Mouse (Mus musculus) CD4-positive helper T cell, adult 2 months (primary cell): ENCODE results near the gene Ikzf3.

ENCODE experiments used
- DNase-seq: peaks from one replicate; pipeline ENCODE4 v3.0.0-alpha.2; 2012; ENCODE audit warnings: low read depth, missing footprints, low spot score

Gene Ikzf3

DNA sequence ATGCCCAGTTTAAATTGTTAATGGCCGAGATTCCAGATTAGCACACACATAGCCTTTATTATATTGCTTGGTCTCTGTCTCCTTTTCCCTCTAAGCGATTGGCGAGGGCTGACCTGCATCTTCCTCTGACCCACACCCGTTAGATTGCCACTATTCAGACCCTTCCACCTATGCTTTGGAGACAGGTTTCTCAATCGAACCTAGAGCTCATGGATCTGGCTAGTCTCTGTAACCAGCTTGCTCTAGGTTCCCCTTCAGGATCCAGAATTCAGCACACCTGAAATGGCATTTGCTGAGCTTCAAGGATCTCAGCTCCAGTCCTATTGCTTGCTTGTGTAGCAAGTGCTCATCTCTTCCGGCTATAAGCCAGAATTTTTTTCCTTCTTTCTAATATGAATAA lies 23.6 kb upstream of the Ikzf3 start:
- no peak for DNase-seq

DNA sequence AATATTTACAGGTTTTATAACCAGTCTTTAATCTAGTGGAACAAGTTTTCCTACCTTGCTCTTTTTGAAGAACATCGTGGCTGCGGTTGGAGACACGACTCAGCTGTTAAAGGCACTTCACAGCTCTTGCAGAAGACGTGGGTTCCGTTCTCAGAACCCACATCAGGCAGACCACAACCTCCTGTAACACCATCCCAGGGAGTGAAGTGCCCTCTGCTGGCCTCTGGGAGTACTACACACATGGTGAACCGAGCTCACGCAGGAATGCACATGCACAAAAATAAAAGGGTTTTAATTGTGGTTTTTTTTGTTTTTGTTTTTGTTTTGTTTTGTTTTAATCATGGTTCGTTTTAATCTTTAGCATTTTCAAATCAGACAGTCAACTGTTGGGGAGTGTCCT lies 22.5 kb upstream of the Ikzf3 start:
- DNase-seq, result peak; percentile 64

GRCm38 (mm10) chr11:98563921-98564414 lies 18.1 kb upstream of the Ikzf3 start:
- no peak for DNase-seq

DNA sequence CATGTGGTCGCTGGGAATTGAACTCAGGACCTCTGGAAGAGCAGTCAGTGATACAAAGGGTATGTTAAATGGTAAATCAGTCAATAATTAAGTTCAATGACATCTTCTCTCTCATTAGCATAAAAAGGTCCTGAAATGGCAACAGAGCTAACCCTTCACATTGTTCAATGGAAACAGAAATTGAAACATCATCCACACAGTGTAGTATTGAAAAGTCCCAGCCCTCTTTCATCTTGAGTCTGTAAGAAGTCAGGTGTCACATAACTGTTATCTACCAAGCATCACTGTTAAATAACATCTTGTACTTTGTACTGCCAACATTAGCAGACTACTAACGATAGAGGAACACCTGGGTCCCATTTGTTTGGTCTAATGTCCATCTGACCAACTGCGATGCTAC lies 17.2 kb upstream of the Ikzf3 start:
- DNase-seq, result peak; percentile 39

DNA sequence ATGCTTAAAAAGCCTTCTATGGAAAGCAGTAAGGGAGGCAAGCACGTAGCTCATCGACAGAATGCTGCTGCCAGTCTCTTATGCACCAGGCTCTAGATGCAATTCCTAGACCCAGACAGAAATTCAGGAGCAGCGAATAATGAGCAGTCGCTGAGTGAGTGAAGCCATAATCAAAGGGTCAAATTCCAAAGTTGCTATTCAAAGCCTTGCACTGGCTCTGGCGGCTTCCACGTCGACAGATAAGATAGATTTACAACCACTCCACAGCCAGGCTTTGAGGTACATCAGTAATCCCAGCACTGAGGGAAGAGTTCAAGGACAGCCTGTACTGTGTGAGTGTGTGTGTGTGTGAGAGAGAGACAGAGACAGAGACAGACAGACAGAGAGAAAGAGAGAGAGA lies 15.1 kb upstream of the Ikzf3 start:
- DNase-seq, result no peak

DNA sequence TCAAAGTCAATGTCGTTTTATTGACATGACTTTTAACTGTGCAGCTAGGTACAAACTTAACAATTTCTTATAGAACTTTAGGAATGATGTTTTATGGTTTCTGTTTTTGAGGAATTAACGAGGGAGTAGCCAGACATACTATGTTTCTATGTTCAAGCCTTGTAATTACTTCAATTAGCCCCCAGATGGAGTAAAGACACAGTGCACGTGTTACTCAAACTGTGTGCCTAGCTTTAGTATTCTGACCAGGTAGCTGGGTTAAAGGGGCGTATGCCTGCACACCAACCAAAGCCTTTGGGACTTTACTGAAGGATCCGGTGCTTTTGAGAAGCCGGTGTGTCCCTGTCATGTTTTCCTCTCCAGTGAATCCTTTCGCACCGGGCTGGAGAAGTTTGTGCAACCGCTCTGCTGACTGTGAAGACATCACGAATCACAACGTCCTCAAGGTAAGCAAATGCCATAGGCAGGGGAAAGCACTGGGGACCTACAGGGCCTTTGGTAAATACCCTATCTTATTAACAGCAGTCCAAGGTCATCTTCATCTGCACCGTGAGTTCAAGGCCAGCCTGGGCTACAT lies 9.4 kb upstream of the Ikzf3 start:
- peak; percentile 20 for DNase-seq

- no peak for DNase-seq
Measured at GRCm38 (mm10) chr11:98553966-98554365, 8.1 kb upstream of the Ikzf3 start.

DNA sequence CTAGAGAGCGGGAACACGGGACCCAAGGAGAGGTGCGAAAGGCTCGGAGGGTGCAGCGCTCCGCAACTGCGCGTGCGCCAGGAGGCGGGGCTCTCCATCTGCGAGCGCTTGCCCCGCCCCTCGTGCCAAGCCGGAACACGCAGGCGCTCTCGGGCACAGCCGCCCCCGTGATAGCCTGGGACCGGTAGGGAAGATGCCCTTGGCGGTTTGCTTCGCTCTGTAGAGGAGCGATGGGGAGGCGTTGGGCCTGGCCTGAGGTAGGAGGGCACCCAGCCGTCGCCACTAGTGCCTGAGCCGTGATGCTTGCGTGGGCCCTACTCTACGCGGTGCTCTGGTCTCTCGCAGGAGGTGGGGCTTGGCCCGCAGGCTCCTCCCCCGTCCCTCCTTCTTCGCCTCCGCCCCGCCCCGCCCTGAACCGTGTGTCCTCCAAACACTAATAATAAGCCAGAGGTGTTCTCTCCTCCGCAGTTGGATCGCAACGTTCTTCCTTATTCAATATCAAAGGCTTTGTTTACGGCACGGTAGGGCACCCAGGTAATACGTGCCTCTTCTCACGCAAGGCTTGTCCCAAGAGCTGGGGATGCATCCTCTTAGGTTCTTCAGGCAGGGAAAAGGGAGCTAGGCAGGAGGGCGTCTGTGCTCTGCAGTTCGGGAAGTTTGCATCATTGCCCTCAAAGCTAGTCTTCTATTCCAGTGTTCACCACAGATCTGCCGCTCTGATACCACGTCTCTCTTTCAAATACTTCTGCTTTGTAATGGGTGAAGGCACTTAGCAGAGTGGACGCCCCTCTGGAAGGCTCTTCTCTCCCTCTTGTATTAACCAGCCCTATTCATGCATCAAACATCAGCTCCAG lies 5.4 kb upstream of the Ikzf3 start, which contains the start of gene Zpbp2:
Gene Zpbp2 (plus strand): TSS at position 123 of the 854 bp plus-strand sequence.
- DNase-seq, result peak; percentile 98

DNA sequence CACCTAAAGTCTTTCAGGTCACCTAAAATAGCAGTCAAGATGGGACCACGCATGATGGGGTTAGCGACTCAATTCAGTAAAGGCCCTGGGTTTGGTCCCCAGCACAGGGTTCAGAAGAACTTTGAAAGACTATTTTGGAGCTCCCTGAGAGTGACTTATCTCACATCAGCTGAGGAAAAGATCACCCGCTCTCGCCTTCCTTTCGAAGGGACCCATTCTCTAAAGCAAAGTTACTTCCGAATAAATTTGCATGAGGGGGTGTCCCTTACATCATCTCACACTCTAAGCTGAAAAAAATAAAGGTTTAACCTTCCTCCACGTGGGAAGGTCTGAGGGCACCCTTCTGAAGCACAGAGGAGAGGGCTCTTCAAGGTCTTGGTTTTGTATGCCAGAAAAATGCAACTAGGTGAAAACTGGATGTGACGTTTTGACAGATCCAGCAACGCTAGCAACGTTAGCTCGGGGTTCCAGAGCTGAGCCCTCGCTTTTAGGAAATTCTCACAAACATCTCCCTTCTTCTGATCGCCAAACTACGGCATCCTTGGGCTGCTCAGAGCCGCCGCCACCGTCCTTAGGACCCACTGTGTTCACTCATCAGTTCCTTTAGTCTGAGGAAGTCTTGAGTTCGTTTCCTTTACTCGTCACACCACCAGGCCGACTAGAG lies 4.6 kb upstream of the Ikzf3 start:
- DNase-seq, result peak; percentile 89

DNA sequence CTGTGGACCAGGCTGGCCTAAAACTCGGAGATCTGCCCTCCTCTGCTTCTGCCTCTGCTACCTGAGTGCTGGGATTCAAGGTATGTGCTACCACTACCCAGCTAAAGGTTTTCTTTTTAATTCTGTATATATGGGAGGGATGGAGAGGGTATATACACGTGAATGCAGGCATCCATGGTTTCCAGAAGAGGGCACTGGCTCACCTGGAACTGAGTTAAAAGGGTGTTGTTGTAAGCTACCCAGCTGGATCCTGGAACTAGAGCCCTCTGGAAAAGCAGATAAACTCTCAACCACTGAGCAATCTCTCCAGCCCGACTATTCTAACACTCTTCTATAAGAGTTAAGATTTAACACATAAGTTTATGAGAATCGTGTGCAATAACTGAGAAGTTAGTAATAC lies 3.5 kb upstream of the Ikzf3 start:
- DNase-seq, result no peak

- no peak for DNase-seq
Measured at GRCm38 (mm10) chr11:98547308-98547693, 1.5 kb upstream of the Ikzf3 start.

GRCm38 (mm10) chr11:98546529-98547307 lies 887 bp upstream of the Ikzf3 start:
- DNase-seq, result peak; percentile 49

GRCm38 (mm10) chr11:98544890-98545677 lies 747 bp downstream of the Ikzf3 start:
- DNase-seq, result peak; percentile 24

- DNase-seq, result no peak
Measured at GRCm38 (mm10) chr11:98543414-98543813, 2.4 kb downstream of the Ikzf3 start.

DNA sequence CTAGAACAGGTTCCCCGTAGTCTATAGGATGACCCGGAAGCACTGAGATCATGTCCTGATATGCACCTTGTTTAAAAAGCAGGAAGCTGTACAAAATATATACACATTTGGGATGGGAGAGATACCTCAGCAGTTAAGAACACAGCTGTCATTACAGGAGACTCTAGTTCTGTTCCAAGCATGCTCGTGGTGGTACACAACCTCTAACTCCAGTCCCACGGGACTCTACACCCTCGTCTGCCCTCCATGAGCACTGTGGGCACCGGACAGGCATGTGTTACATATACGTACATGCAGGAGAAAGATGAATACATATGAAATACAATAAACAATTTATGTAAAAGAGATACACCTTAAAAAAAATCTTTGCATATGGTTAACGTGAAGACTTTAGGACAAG lies 3.3 kb downstream of the Ikzf3 start:
- DNase-seq, result no peak

DNA sequence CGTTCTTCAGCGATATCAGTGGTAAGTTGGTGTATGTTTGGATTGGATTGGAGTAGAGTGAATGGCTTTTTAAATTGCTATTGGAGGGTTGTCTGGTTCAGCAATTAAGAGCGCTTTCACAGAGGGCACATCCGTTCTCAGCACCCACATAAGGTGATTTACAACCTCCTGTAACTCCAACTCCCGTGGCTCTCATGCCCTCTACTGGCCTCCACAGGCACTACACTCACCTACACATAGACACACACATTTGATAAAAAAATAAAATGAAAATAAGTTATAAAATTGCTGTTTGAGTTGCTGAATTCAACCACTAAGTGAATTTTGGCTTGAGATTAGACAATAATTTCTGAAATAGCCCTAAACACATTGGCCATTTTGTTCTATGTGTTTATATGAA lies 5.5 kb downstream of the Ikzf3 start:
- DNase-seq, result peak; percentile 25

GRCm38 (mm10) chr11:98537480-98538034 lies 8.3 kb downstream of the Ikzf3 start:
- no peak for DNase-seq

GRCm38 (mm10) chr11:98526824-98527461 lies 18.9 kb downstream of the Ikzf3 start:
- peak; percentile 59 for DNase-seq

DNA sequence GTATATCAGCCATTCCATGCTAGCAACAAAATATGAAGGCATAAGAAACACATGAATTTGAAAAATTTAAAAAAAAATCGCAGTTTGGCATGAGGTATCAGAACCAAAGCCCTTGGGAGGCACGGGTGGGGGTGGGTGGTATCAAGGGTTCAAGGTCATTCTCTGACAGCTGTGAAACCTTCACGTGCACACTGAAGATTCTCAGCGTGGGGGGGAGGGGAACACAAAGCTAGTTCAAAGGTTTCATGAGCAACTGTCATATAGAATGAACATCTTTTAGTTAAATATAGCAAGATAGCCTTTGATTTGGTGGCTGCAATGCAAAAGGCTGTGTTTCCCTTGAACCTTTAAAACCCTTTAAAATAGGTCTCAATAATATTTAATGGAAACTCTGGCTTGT lies 20.7 kb downstream of the Ikzf3 start:
- DNase-seq, result no peak

DNA sequence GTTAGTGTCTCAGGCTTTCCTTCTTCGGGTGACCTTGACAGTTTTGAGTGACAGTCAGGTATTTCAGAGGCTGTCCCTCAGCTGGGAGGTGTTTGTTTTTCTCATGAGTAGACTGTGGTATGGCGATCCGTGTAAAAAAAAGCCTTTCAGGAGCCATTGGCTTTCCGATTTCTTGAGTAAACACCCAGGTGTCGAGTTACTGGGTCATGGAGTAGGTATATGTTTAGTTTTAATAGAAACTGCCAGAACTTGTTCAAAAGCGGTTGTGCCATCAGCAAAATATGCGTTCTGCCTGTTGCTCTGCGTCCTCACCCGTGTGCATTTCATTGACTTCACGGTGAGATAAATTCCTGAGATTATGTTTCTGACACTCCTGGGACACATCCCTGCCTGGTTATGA lies 25.4 kb downstream of the Ikzf3 start:
- no peak for DNase-seq
